Mouse (Mus musculus) heart, postnatal 25 days (tissue): Measurements from ENCODE around the gene Zic2. TPM values are rescaled to one million over a fixed set of nuclear protein-coding genes. Genes with fewer than 3 reads are reported as not detected.

ENCODE experiments used
- DNase-seq: peaks from one replicate; pipeline ENCODE4 v3.0.0; 2022; ENCODE audit warnings: low spot score
- intact Hi-C: fragments of 180-260 bp; cut with DNase I; formaldehyde crosslinking; loops from one replicate; pipeline ENCODE4 v1.15.1; 2025
- total RNA-seq, 2 experiments: library from RNA; stranded (reverse); gene quantifications; 2 replicates each; pipeline ENCODE4 v1.2.3; 2021

Gene Zic2
- total RNA-seq, 2 experiments from 2014 or later, result not detected

DNA sequence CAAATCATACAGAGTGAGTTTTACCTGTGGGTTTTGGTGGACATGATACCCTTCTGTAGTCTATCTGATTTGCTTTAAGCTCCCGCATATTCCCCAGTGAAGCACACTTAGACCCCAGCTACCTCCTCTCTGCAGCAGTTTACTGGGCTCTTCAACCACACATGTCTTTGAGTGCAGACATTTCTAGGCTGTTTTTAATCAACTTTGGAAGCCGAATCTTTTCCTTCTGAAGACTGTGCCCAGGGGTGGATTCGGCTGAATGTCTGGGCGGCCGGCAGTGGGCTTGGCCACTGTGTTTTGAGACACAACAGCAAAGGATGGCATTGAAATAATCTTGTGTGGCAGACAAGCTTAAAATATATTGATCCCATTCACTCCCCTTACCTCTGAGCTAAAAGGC lies 12.1 kb downstream of the Zic2 start:
- intact Hi-C loops, result no loop called here
- DNase-seq, result no peak

DNA sequence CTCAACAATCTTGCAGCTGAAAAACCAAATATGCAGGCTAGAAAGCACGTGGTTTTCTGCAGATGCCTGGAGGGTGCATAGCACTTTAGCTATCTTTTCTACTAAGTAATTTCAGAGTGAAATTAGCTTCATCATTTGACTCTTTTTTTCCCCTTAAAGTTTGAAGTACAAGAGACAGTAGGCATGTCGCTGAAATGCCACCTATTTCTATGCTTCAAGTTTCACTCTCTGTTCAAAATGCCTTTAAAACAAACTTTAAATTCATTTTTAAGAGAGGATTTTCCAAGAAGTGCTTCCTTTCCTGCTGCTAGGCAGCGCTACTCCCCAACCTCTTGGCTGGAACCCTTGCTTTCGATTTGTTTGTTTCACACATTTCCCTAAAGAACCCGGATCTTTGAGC lies 13.8 kb downstream of the Zic2 start:
- intact Hi-C loops, result loop anchor here (2.0 kb wide), 2 partner anchors 16 to 82 kb away; no protein-coding TSS in a partner anchor

DNA sequence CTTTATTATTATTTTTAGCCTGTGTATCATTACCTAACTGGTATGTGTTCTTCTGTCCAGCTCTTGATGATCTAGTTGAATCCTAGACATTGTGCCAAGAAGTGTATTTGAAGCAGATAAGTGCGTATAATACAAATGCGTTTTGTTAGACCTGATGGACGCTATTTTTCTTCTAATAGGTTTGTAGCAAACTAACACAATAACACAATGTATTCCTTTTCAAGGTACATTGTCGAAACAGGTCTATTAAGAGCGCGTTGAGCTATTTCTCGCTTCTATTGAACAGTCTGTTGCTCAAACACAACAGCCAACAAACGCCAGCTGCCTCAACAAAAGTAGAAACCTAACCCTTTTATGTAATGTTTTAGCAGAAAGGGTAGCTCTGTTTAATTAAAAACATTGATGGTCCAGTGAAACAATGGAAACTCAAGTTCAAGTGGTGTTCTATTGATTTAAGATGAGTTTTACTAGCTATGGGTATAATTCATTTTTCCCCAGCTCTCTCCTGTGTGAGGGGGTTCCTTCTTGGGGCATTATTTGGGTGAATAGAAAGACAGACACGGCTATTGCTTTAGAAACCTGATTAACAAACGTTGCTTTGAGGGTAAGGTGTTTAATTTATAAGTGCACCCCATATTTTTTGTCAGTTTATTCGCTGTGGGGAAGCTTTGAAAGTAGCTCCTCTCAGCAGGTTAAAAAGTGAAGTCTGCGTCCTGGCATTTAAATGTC lies 14.6 kb downstream of the Zic2 start:
- intact Hi-C loops, result loop anchor here (2.0 kb wide), 2 partner anchors 17 to 83 kb away; no protein-coding TSS in a partner anchor

More for the DNA sequence above, 13.8 kb downstream of the Zic2 start:
- no peak for DNase-seq

DNA sequence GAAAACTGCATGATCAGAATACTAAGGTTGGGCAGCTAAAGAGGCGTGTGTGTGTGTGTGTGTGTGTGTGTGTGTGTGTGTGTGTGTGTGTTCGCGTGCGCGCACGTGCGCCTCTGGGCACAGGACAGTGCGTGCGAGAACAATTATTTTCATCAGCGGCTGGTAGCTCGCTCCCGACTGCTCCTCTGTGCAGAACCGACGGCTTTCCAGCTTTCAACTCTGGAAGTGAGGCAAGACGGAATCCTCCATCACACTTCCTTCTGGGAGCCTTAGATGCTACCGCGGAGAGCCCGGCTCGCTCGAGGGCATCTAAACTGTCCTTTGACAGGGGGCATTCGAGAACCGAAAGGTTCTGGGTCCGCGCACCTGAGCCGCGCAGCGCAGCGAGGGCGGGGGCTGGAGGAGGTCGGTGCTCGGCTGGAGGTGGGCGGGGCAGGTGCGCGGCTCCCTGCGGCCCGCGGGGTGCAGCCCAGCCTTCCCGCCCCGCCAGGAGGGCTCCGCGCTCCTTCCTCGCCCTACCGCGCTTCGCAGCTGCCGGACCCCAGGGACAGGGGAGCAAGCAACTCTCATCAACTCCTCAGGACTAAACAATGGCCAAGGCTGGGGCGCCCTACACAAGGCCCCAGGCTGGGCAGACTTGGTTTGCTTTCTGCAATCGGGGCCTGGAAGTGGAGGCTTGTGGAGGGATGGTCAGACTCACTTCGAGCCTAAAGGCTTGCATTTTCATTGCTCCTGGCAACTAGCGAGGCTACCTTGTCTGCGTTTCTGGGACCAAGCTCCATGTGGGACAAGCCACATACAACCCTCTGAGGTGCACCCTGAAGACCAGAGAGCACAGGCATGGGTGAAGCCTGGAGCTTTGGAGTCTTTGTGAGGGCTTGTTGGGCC lies 15.4 kb downstream of the Zic2 start, which contains the start of gene Gm10837:
Gene Gm10837, plus strand, starts transcription at position 146 of the 888 bp plus-strand sequence.
- DNase-seq, result no peak
- intact Hi-C loops, result no loop called here

More for the DNA sequence above, 14.6 kb downstream of the Zic2 start:
- no peak for DNase-seq

DNA sequence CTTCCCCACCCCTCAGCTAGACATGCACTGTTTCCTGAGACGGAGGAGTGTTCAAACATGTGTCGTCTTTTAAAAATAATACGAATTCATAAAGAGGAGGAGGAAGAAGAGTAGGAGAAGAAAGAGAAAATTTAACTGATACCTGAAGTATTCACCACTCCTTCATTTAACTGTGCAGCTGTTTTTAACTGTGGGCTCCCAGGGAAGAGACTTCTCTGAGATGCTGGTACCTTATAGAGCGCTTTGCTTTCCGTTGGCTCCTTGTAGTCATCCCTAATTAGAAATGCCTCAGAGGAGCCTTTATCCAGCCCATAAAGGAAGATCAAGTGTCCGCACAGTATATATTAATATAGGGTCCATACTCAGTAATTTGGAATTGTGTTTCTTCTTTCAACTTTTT lies 16.3 kb downstream of the Zic2 start:
- intact Hi-C loops, result no loop called here
- DNase-seq, result no peak

- intact Hi-C loops, result no loop called here
- no peak for DNase-seq
Measured at GRCm38 (mm10) chr14:122492015-122492414, 16.8 kb downstream of the Zic2 start.

- DNase-seq, result no peak
- intact Hi-C loops, result loop anchor here (1.0 to 5.0 kb wide), 2 partner anchors 128 to 367 kb away; no protein-coding TSS in a partner anchor
Measured at GRCm38 (mm10) chr14:122509058-122509457, 33.8 kb downstream of the Zic2 start.

- no peak for DNase-seq
- intact Hi-C loops, result loop anchor here (5.0 kb wide), 1 partner anchor 61 kb away; no protein-coding TSS in a partner anchor
Measured at GRCm38 (mm10) chr14:122511519-122511918, 36.3 kb downstream of the Zic2 start.

DNA sequence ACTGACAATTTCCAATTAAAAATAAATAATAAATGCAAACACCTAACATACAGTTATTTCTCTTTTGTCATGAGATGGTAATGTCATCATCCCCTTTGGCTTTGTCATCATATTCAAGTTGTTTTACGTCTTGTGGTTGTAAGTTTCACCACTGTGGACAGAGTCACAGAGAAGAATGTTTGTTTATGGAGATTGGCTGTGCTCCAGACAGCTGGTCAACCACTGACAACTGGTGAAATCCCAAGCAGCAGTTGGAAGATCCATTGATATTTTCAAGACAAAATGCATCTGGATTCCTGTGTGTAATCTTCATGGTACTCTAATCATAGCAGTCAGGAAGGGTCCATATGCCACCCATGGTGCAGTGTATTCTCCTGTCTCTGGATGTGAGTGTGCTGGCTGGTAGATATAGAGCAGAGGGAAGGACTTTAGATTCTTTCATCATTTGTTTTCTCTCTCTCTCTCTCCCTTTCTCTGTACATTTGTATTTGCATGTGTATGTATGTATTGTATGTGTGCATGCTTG lies 38.3 kb downstream of the Zic2 start:
- DNase-seq, result no peak
- intact Hi-C loops, result loop anchor here (5.0 kb wide), 1 partner anchor 59 kb away; no protein-coding TSS in a partner anchor

GRCm38 (mm10) chr14:122528475-122528874 lies 53.2 kb downstream of the Zic2 start:
- no peak for DNase-seq
- intact Hi-C loops, result no loop called here

Other genes starting within 250 kb of the Zic2 start
- gene Gm5089, start 24.3 kb upstream of the Zic2 start, total RNA-seq, result not detected
- not detected for gene Zic5, start 9.8 kb upstream of the Zic2 start, total RNA-seq
- gene Gm10837, start 15.2 kb downstream of the Zic2 start, total RNA-seq, result not detected
- gene Pcca, start 58.9 kb downstream of the Zic2 start, total RNA-seq, result 10 to 100 TPM; 78.0 to 90.8 TPM